ENCODE assay signal across 16 mouse cellular contexts in the genomic region with DNA sequence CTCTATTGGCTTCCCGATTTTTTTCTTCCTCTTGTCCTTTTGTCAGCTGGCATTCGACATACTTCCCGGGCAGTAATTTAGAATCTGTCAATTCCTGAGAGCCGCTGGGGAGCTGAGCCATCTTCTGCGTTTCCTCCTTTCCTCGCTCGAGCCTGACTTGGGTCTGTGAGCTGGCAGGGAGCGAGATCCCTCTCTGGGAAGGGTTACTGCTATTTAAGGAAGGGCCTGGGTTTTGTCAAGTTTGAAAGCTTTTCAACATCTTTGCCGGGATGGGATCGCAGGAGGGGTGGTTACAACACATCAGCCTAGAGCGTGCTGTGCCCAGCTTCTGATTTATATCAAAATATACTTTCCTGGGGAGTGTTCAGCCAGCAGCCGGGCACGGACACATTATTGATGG.
DNase-seq lines count a peak whose midpoint lies in the region; ATAC-seq lines count a peak whose summit lies in the region.
"Had no signal": no experiment of that assay in that cellular context is flagged by ENCODE, and none has a peak within 500 bp of the region (broad histone marks: within the 10 kb centered on the region; RNA-seq: fewer than 3 reads in every experiment).

No protein-coding gene starts in this region.

- H3K9me3 ChIP-seq in lung, embryonic 16.5 days (ENCODE audit: control insufficient read depth, low read length), result no peaks in the 10 kb centered on the region
- no peaks in the 10 kb centered on the region for H3K9me3 ChIP-seq in intestine, embryonic 15.5 days
- no peaks in the 10 kb centered on the region for H3K9me3 ChIP-seq in stomach, embryonic 15.5 days
- H3K9me3 ChIP-seq: embryonic facial prominence, embryonic 12.5 days; liver, embryonic 15.5 days had no signal

- H3K4me1 ChIP-seq in lung, embryonic 16.5 days (replicated peaks; ENCODE audit: control insufficient read depth, insufficient read depth, low read length), result peaks cover 13% of the 10 kb centered on the region
- peaks cover 8% of the 10 kb centered on the region for H3K4me1 ChIP-seq in intestine, embryonic 15.5 days (replicated peaks)
- peaks cover 7% of the 10 kb centered on the region for H3K4me1 ChIP-seq in stomach, embryonic 15.5 days
- H3K4me1 ChIP-seq: liver, embryonic 15.5 days had no signal

- H3K4me2 ChIP-seq in lung, embryonic 16.5 days (ENCODE audit: low read depth, low read length), result peak overlapping the region; percentile 34
- 0 out of 2 replicates have a peak overlapping the region, but pooled peaks have one; percentile 17 for H3K4me2 ChIP-seq in intestine, embryonic 15.5 days (replicated peaks)
- 0 out of 2 replicates have a peak overlapping the region, but pooled peaks have one; percentile 16 for H3K4me2 ChIP-seq in stomach, embryonic 15.5 days
- H3K4me2 ChIP-seq: embryonic facial prominence, embryonic 12.5 days; liver, embryonic 15.5 days; midbrain, embryonic 11.5 days had no signal

- peak overlapping the region; percentile 29 for H3K27ac ChIP-seq in lung, embryonic 16.5 days (ENCODE audit: low read length)
- no peak overlapping the region for H3K27ac ChIP-seq in intestine, embryonic 15.5 days
- no peak overlapping the region for H3K27ac ChIP-seq in stomach, embryonic 15.5 days
- H3K27ac ChIP-seq: embryonic facial prominence, embryonic 12.5 days; liver, embryonic 15.5 days had no signal

- 16% methylated on average over 13 of the region's 13 CpGs for WGBS in lung, embryonic 16.5 days
- WGBS in intestine, embryonic 15.5 days, result 15% methylated on average over 13 of the region's 13 CpGs
- 13% methylated on average over 13 of the region's 13 CpGs for WGBS in stomach, embryonic 15.5 days

- 0 out of 2 replicates have a peak overlapping the region, but pooled peaks have one; percentile 31 for H3K9ac ChIP-seq in lung, embryonic 16.5 days (ENCODE audit: low read length)
- H3K9ac ChIP-seq in intestine, embryonic 15.5 days, result no peak overlapping the region
- H3K9ac ChIP-seq in stomach, embryonic 15.5 days, result no peak overlapping the region
- H3K9ac ChIP-seq: embryonic facial prominence, embryonic 12.5 days; liver, embryonic 15.5 days had no signal

- ATAC-seq in lung, embryonic 16.5 days (ENCODE audit: low read depth), result no peak
- peak; percentile 50; the same call in 1 of the 2 replicates for ATAC-seq in intestine, embryonic 15.5 days
- ATAC-seq in stomach, embryonic 15.5 days (ENCODE audit: insufficient read depth, low FRiP score, low read depth), result 0 out of 2 replicates have a peak, but pooled peaks have one; percentile 31
- ATAC-seq in erythroid progenitor cell, adult 5-6 weeks (replicated peaks; ENCODE audit: low FRiP score, poor library complexity, severe bottlenecking), result no peak
- ATAC-seq: forebrain, embryonic 16.5 days; inflammation-experienced regulatory T-cells, adult 6 months; Patski had no signal

- no peak overlapping the region for H3K4me3 ChIP-seq in lung, embryonic 16.5 days (ENCODE audit: low read length)
- no peak overlapping the region for H3K4me3 ChIP-seq in intestine, embryonic 15.5 days (replicated peaks)
- H3K4me3 ChIP-seq in stomach, embryonic 15.5 days (replicated peaks), result no peak overlapping the region
- H3K4me3 ChIP-seq: embryonic facial prominence, embryonic 12.5 days; liver, embryonic 15.5 days; myocyte had no signal

- no peaks in the 10 kb centered on the region for H3K27me3 ChIP-seq in lung, embryonic 16.5 days (ENCODE audit: control insufficient read depth, insufficient read depth, low read depth, low read length)
- no peaks in the 10 kb centered on the region for H3K27me3 ChIP-seq in intestine, embryonic 15.5 days (replicated peaks)
- no peaks in the 10 kb centered on the region for H3K27me3 ChIP-seq in stomach, embryonic 15.5 days (replicated peaks)
- H3K27me3 ChIP-seq: Patski had no signal

- peak; percentile 24 for DNase-seq in heart, postnatal 4 days
- no peak for DNase-seq in heart, adult 8-10 months (ENCODE audit: low spot score)
- DNase-seq in lung, postnatal 14 days, result no peak
- DNase-seq: cerebellum, adult 9-10 months; gastrocnemius, postnatal 25 days had no signal

- no peaks in the 10 kb centered on the region for H3K36me3 ChIP-seq in lung, embryonic 16.5 days (ENCODE audit: control insufficient read depth, insufficient read depth, low read length)
- H3K36me3 ChIP-seq in intestine, embryonic 15.5 days, result no peaks in the 10 kb centered on the region
- H3K36me3 ChIP-seq in stomach, embryonic 15.5 days, result no peaks in the 10 kb centered on the region
- H3K36me3 ChIP-seq: embryonic facial prominence, embryonic 12.5 days; liver, embryonic 15.5 days had no signal

Comparison
In these comparisons a context has a peak if more than half of its experiments do, and no peak if none do; other contexts are left out.
1. ATAC-seq: peak in intestine, embryonic 15.5 days (single experiment) and stomach, embryonic 15.5 days (single experiment); none in lung, embryonic 16.5 days (single experiment) and erythroid progenitor cell, adult 5-6 weeks (single experiment).
2. Peak in every context shown above with its lines, with median percentiles within 50 percentile points of each other: H3K4me2 ChIP-seq.